Mouse (Mus musculus): Measurements from ENCODE around the gene Arhgap15. TPM values are rescaled to one million over a fixed set of nuclear protein-coding genes. Genes with fewer than 3 reads are reported as not detected.

Arhgap15 gene
- 0.77 and 1.7 TPM in 2 replicates for polyA plus RNA-seq (2012; rRNA removed)

DNA sequence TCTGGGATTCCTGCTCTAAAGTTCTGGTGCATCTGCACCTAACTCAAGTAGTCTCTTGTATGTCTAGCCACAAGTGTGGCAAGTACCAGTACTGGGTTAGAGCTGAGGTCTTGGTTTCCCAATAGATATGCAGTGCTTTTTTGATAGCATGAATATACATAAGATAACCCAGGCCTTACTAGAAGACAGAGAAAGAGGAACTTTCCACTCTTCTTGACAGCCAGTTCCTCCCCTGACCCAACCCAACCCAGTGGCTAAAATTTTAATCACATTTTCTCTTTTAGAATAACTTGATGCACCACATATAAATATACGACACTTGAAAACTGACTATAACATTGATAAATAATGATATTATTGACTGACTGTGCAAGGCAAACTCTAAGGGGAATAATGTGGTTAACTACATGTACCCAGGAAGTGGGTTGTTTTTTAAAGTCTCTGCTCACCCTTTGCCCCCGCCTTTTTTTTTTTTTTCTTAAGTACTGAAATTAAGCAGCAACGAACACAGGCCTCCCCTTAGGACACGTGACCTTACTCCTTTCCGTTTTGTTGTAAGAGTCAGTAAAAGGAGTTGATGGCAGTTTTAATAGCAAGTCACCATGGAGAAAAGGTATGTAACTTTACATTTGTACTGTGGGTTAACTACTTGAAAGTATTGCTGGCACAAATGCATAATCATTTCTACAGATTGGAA, at the start of gene Arhgap15:
TSS of gene Arhgap15 (plus strand) at position 538 of the 697 bp plus-strand sequence.
- DNase-seq, result no peak

GRCm38 (mm10) chr2:43712611-43713138, 35.9 kb upstream of the Arhgap15 start:
- 89% methylated on average over 2 of the region's 2 CpGs for WGBS
- TF ChIP-seq POLR2A (IDR thresholded peaks at IDR 0.05; ENCODE audit: low read depth, low read length), result no peak
- TF ChIP-seq CTCF (conservative IDR thresholded peaks at IDR 0.05; ENCODE audit: insufficient read depth, insufficient read length, low read depth, low read length), result no peak

More for the DNA sequence above, at the start of gene Arhgap15:
- no peaks in the 10 kb centered on the region for H3K36me3 ChIP-seq (ENCODE audit: control insufficient read depth, insufficient read depth, low read length)
- no peaks in the 10 kb centered on the region for H3K27me3 ChIP-seq (replicated peaks; ENCODE audit: control insufficient read depth, insufficient read depth, low read length)
- H3K27ac ChIP-seq (ENCODE audit: insufficient read depth, low read depth, low read length), result no peak within 1 kb of the TSS
- H3K4me1 ChIP-seq (ENCODE audit: control insufficient read depth, insufficient read depth, low read length), result no peaks in the 10 kb centered on the region
- WGBS, result 55% methylated on average over 5 of the region's 5 CpGs
- TF ChIP-seq POLR2A (IDR thresholded peaks at IDR 0.05; ENCODE audit: low read depth, low read length) (no peak), CTCF (conservative IDR thresholded peaks at IDR 0.05; ENCODE audit: insufficient read depth, insufficient read length, low read depth, low read length) (no peak)
- no peak within 1 kb of the TSS for H3K4me3 ChIP-seq (ENCODE audit: insufficient read depth, low read depth, low read length)

DNA sequence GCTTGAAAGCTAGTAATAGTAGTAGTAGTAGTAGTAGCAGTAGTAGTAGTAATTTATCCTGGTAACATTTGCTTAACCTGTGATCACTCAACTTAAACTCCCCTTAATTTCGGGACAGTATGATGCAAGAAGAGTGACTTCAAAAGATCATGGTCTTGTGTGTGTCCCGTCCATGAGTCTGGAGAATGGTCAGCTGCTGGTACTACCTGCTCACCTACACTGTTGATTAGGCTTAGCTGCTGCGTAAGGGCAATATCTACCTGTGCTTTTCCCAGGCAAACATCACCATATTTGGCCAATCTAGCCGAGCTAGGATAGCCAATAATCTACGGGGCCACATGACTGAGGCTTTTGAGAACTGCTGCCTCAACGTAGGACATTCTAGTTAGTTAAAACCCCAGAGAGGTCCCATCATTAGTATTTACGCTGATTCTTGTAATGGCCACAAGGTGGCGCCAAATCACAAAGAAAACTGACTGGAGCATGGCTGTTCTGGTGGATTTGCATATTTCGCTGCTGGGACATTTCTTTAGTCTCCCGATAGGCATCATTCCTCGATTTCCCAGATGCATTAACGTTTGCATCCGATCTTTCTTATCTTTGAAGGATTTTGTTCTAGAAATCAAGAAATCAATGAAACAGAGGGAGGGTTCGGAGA, 26.0 kb upstream of the Arhgap15 start:
- Histone ChIP-seq H3K27me3 (replicated peaks; ENCODE audit: control insufficient read depth, insufficient read depth, low read length) (no peaks in the 10 kb centered on the region), H3K27ac (ENCODE audit: insufficient read depth, low read depth, low read length) (no peak overlapping the region), H3K4me3 (ENCODE audit: insufficient read depth, low read depth, low read length) (no peak overlapping the region), H3K36me3 (ENCODE audit: control insufficient read depth, insufficient read depth, low read length) (no peaks in the 10 kb centered on the region), H3K4me1 (ENCODE audit: control insufficient read depth, insufficient read depth, low read length) (no peaks in the 10 kb centered on the region)
- DNase-seq, result peak; percentile 66
- TF ChIP-seq CTCF (conservative IDR thresholded peaks at IDR 0.05; ENCODE audit: insufficient read depth, insufficient read length, low read depth, low read length) (peak; percentile 64), POLR2A (IDR thresholded peaks at IDR 0.05; ENCODE audit: low read depth, low read length) (no peak)
- WGBS, result 17% methylated on average over 14 of the region's 14 CpGs

More at GRCm38 (mm10) chr2:43712611-43713138, 35.9 kb upstream of the Arhgap15 start:
- Histone ChIP-seq H3K36me3 (ENCODE audit: control insufficient read depth, insufficient read depth, low read length) (no peaks in the 10 kb centered on the region), H3K4me1 (ENCODE audit: control insufficient read depth, insufficient read depth, low read length) (no peaks in the 10 kb centered on the region), H3K27me3 (replicated peaks; ENCODE audit: control insufficient read depth, insufficient read depth, low read length) (no peaks in the 10 kb centered on the region), H3K27ac (ENCODE audit: insufficient read depth, low read depth, low read length) (no peak overlapping the region), H3K4me3 (ENCODE audit: insufficient read depth, low read depth, low read length) (no peak overlapping the region)
- DNase-seq, result no peak

DNA sequence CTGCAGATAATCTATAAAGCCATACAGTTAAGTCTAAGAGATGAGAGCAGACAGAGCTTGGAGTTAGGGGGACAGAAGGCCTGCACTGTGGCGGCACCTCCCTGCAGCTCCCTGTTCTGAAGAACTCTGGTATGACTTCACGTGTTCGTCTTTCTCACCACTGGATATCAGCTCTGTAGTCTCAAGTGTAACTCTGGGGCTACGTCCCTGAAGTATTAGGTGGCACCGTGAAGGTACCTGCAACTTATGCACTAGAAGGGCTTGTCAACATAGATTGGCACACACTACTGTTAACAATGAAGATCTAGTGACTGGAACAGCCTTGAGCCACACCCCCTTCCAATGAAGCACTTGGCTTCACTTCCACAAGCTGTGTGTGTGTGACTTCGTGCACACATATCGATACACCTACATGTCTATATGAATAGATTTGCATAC, 25.5 kb upstream of the Arhgap15 start:
- H3K4me3 ChIP-seq (ENCODE audit: insufficient read depth, low read depth, low read length), result no peak overlapping the region
- no peaks in the 10 kb centered on the region for H3K4me1 ChIP-seq (ENCODE audit: control insufficient read depth, insufficient read depth, low read length)
- no peak for DNase-seq
- H3K27me3 ChIP-seq (replicated peaks; ENCODE audit: control insufficient read depth, insufficient read depth, low read length), result no peaks in the 10 kb centered on the region
- TF ChIP-seq POLR2A (IDR thresholded peaks at IDR 0.05; ENCODE audit: low read depth, low read length) (no peak), CTCF (conservative IDR thresholded peaks at IDR 0.05; ENCODE audit: insufficient read depth, insufficient read length, low read depth, low read length) (no peak)
- no peaks in the 10 kb centered on the region for H3K36me3 ChIP-seq (ENCODE audit: control insufficient read depth, insufficient read depth, low read length)
- no peak overlapping the region for H3K27ac ChIP-seq (ENCODE audit: insufficient read depth, low read depth, low read length)
- 60% methylated on average over 7 of the region's 7 CpGs for WGBS

DNA sequence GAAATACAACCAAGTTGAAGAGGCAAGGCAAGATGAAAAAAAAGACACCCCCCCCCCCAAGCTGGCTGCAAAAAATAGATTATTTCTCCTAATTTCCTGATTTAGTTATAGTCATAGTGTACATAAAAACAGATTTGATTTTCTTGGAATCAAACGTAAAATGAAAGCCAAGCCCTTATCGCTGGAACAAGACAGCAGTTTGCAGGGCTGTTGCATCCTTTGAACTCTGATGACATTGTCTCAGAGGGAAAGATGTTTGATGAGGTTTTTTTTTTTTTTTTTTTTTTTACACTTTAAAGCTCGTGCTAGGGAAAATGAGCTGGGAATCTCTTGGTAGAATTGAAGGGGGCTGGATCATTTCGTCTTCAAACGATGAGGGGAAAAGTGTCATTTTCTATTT, 21.4 kb upstream of the Arhgap15 start:
- Histone ChIP-seq H3K36me3 (ENCODE audit: control insufficient read depth, insufficient read depth, low read length) (no peaks in the 10 kb centered on the region), H3K4me1 (ENCODE audit: control insufficient read depth, insufficient read depth, low read length) (no peaks in the 10 kb centered on the region), H3K27ac (ENCODE audit: insufficient read depth, low read depth, low read length) (no peak overlapping the region), H3K4me3 (ENCODE audit: insufficient read depth, low read depth, low read length) (no peak overlapping the region), H3K27me3 (replicated peaks; ENCODE audit: control insufficient read depth, insufficient read depth, low read length) (no peaks in the 10 kb centered on the region)
- WGBS, result 60% methylated on average over 5 of the region's 5 CpGs
- no peak for DNase-seq
- TF ChIP-seq CTCF (conservative IDR thresholded peaks at IDR 0.05; ENCODE audit: insufficient read depth, insufficient read length, low read depth, low read length), result no peak
- TF ChIP-seq POLR2A (IDR thresholded peaks at IDR 0.05; ENCODE audit: low read depth, low read length), result no peak

DNA sequence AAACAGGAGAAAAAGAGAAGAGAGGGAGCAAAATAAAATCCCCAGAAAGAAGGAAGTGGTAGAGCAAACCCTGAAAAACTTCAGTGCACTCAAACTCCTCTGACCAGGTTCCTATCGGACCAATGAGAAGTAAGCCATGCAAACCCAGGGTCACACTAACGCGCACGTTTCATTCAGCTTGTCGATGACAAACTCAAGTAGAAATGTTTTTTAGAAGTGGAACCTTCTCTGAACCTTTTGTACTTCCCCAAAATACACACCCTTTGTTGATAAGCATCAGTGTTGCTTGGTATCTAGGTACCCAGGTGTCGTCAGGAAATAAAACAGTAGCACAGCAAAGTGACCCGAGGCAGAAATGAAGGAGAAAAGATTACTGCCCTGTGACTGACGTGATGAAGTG, 20.9 kb upstream of the Arhgap15 start:
- H3K27ac ChIP-seq (ENCODE audit: insufficient read depth, low read depth, low read length), result no peak overlapping the region
- 73% methylated on average over 8 of the region's 8 CpGs for WGBS
- H3K4me1 ChIP-seq (ENCODE audit: control insufficient read depth, insufficient read depth, low read length), result no peaks in the 10 kb centered on the region
- DNase-seq, result no peak
- TF ChIP-seq POLR2A (IDR thresholded peaks at IDR 0.05; ENCODE audit: low read depth, low read length) (no peak), CTCF (conservative IDR thresholded peaks at IDR 0.05; ENCODE audit: insufficient read depth, insufficient read length, low read depth, low read length) (no peak)
- no peaks in the 10 kb centered on the region for H3K36me3 ChIP-seq (ENCODE audit: control insufficient read depth, insufficient read depth, low read length)
- H3K4me3 ChIP-seq (ENCODE audit: insufficient read depth, low read depth, low read length), result no peak overlapping the region
- H3K27me3 ChIP-seq (replicated peaks; ENCODE audit: control insufficient read depth, insufficient read depth, low read length), result no peaks in the 10 kb centered on the region

DNA sequence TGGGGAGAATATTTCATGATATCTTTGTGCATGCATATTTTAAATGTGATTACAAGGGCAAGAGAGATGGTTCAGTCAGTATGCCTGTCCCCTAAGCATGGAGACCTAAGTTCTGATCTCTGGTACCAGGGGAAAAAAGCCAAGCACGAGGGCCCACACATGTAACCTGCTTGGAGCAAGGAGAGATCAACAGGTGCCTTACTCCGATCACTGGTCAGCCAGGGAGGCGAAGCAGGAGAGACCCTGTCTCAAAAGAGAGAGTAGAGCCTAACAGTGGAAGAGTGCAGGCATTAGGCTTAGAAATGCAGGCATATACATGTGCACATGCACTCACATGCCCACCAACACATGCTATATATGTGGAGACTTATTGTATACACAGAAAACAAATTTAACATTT, 19.8 kb upstream of the Arhgap15 start:
- Histone ChIP-seq H3K27ac (ENCODE audit: insufficient read depth, low read depth, low read length) (no peak overlapping the region), H3K36me3 (ENCODE audit: control insufficient read depth, insufficient read depth, low read length) (no peaks in the 10 kb centered on the region), H3K4me1 (ENCODE audit: control insufficient read depth, insufficient read depth, low read length) (no peaks in the 10 kb centered on the region), H3K4me3 (ENCODE audit: insufficient read depth, low read depth, low read length) (no peak overlapping the region), H3K27me3 (replicated peaks; ENCODE audit: control insufficient read depth, insufficient read depth, low read length) (no peaks in the 10 kb centered on the region)
- TF ChIP-seq POLR2A (IDR thresholded peaks at IDR 0.05; ENCODE audit: low read depth, low read length), result no peak
- TF ChIP-seq CTCF (conservative IDR thresholded peaks at IDR 0.05; ENCODE audit: insufficient read depth, insufficient read length, low read depth, low read length), result no peak
- DNase-seq, result no peak
- WGBS, result 91% methylated on average over 3 of the region's 3 CpGs

All from kidney, adult 2 months (tissue).